Mouse (Mus musculus): Measurements from ENCODE around the gene Mfap2.

- TF ChIP-seq CTCF (conservative IDR thresholded peaks at IDR 0.05; ENCODE audit: low read length) (no peak), NANOG (IDR thresholded peaks at IDR 0.05; ENCODE audit: borderline replicate concordance, low read length) (no peak)
These were observed 42.2 kb downstream of the Mfap2 start for GRCm38 (mm10) chr4:141052442-141052841.

Measured in E14TG2a.4 (cell line).